Mouse (Mus musculus): ENCODE data around the gene Cxcl3. TPM values are rescaled to one million over a fixed set of nuclear protein-coding genes. Genes with fewer than 3 reads are reported as not detected.
"Not testable (repeated sequence)": the region's sequence is repeated elsewhere in the genome, so short reads cannot be mapped to it uniquely, and the experiment has no call there.

Gene Cxcl3
- polyA plus RNA-seq, 1 experiment from 2014 or later = not detected

GRCm38 (mm10) chr5:90771369-90771768 lies 14.5 kb upstream of the Cxcl3 start:
- no peak for DNase-seq (ENCODE audit: low spot score)
- H3K4me1 ChIP-seq = no peaks in the 10 kb centered on the region
- no peak overlapping the region for H3K4me3 ChIP-seq
- 78% methylated on average over 3 of the region's 3 CpGs for whole genome bisulfite sequencing
- H3K27ac ChIP-seq (replicated peaks) = no peak overlapping the region
- H3K9me3 ChIP-seq (replicated peaks) = no peaks in the 10 kb centered on the region
- no peaks in the 10 kb centered on the region for H3K36me3 ChIP-seq
- H3K27me3 ChIP-seq (ENCODE audit: low read depth, poor library complexity, severe bottlenecking) = no peaks in the 10 kb centered on the region

- DNase-seq (ENCODE audit: low spot score) = no peak
- WGBS = 88% methylated on average over 16 of the region's 16 CpGs
- Histone ChIP-seq H3K27ac (replicated peaks) (no peak within 1 kb of the TSS), H3K9me3 (replicated peaks) (no peaks in the 10 kb centered on the region), H3K27me3 (ENCODE audit: low read depth, poor library complexity, severe bottlenecking) (no peaks in the 10 kb centered on the region), H3K4me3 (no peak within 1 kb of the TSS), H3K36me3 (no peaks in the 10 kb centered on the region), H3K4me1 (no peaks in the 10 kb centered on the region)
Observed at GRCm38 (mm10) chr5:90771880-90772653, 13.8 kb upstream of the Cxcl3 start, which contains the start of gene Pf4. Gene Pf4 (plus strand): TSS chr5:90772435.

- Histone ChIP-seq H3K4me3 (no peak overlapping the region), H3K9me3 (replicated peaks) (no peaks in the 10 kb centered on the region), H3K27ac (replicated peaks) (no peak overlapping the region), H3K27me3 (ENCODE audit: low read depth, poor library complexity, severe bottlenecking) (no peaks in the 10 kb centered on the region), H3K36me3 (no peaks in the 10 kb centered on the region), H3K4me1 (no peaks in the 10 kb centered on the region)
- WGBS = 91% methylated on average over 5 of the region's 5 CpGs
- DNase-seq (ENCODE audit: low spot score) = no peak
Observed at GRCm38 (mm10) chr5:90775562-90775961, 10.3 kb upstream of the Cxcl3 start.

- H3K4me3 ChIP-seq = no peak overlapping the region
- no peak overlapping the region for H3K27ac ChIP-seq (replicated peaks)
- DNase-seq (ENCODE audit: low spot score) = no peak
- no peaks in the 10 kb centered on the region for H3K36me3 ChIP-seq
- 86% methylated on average over 10 of the region's 10 CpGs for WGBS
- no peaks in the 10 kb centered on the region for H3K9me3 ChIP-seq (replicated peaks)
- no peaks in the 10 kb centered on the region for H3K4me1 ChIP-seq
- H3K27me3 ChIP-seq (ENCODE audit: low read depth, poor library complexity, severe bottlenecking) = no peaks in the 10 kb centered on the region
Observed at GRCm38 (mm10) chr5:90777621-90778020, 8.3 kb upstream of the Cxcl3 start.

GRCm38 (mm10) chr5:90778856-90779255 lies 7.0 kb upstream of the Cxcl3 start:
- Histone ChIP-seq H3K36me3 (no peaks in the 10 kb centered on the region), H3K4me1 (no peaks in the 10 kb centered on the region), H3K27me3 (ENCODE audit: low read depth, poor library complexity, severe bottlenecking) (no peaks in the 10 kb centered on the region), H3K27ac (replicated peaks) (no peak overlapping the region), H3K9me3 (replicated peaks) (no peaks in the 10 kb centered on the region), H3K4me3 (no peak overlapping the region)
- WGBS = 87% methylated on average over 6 of the region's 6 CpGs
- no peak for DNase-seq (ENCODE audit: low spot score)

- no peak for DNase-seq (ENCODE audit: low spot score)
- H3K4me3 ChIP-seq = no peak overlapping the region
- H3K4me1 ChIP-seq = peaks cover 9% of the 10 kb centered on the region
- H3K27ac ChIP-seq (replicated peaks) = no peak overlapping the region
- H3K27me3 ChIP-seq (ENCODE audit: low read depth, poor library complexity, severe bottlenecking) = peaks cover 7% of the 10 kb centered on the region
- no peaks in the 10 kb centered on the region for H3K36me3 ChIP-seq
- 94% methylated on average over 3 of the region's 3 CpGs for WGBS
- H3K9me3 ChIP-seq (replicated peaks) = no peaks in the 10 kb centered on the region
Observed at GRCm38 (mm10) chr5:90783697-90784096, 2.2 kb upstream of the Cxcl3 start.

- H3K9me3 ChIP-seq (replicated peaks) = no peaks in the 10 kb centered on the region
- no peak for DNase-seq (ENCODE audit: low spot score)
- no peak overlapping the region for H3K27ac ChIP-seq (replicated peaks)
- H3K4me1 ChIP-seq = peaks cover 9% of the 10 kb centered on the region
- H3K4me3 ChIP-seq = no peak overlapping the region
- no peaks in the 10 kb centered on the region for H3K36me3 ChIP-seq
- H3K27me3 ChIP-seq (ENCODE audit: low read depth, poor library complexity, severe bottlenecking) = peaks cover 12% of the 10 kb centered on the region
- WGBS = 72% methylated on average over 4 of the region's 4 CpGs
Observed at GRCm38 (mm10) chr5:90788114-90788513, 2.2 kb downstream of the Cxcl3 start.

GRCm38 (mm10) chr5:90789306-90790073 lies 3.6 kb downstream of the Cxcl3 start:
- no peak for DNase-seq (ENCODE audit: low spot score)
- Histone ChIP-seq H3K9me3 (replicated peaks) (no peaks in the 10 kb centered on the region), H3K27me3 (ENCODE audit: low read depth, poor library complexity, severe bottlenecking) (peaks cover 12% of the 10 kb centered on the region), H3K36me3 (no peaks in the 10 kb centered on the region), H3K4me1 (peaks cover 9% of the 10 kb centered on the region), H3K4me3 (no peak overlapping the region), H3K27ac (replicated peaks) (no peak overlapping the region)
- WGBS = 89% methylated on average over 11 of the region's 11 CpGs

GRCm38 (mm10) chr5:90790074-90790502 lies 4.2 kb downstream of the Cxcl3 start:
- DNase-seq (ENCODE audit: low spot score) = no peak
- H3K36me3 ChIP-seq = no peaks in the 10 kb centered on the region
- no peak overlapping the region for H3K27ac ChIP-seq (replicated peaks)
- 90% methylated on average over 8 of the region's 8 CpGs for WGBS
- H3K9me3 ChIP-seq (replicated peaks) = no peaks in the 10 kb centered on the region
- H3K4me1 ChIP-seq = peaks cover 9% of the 10 kb centered on the region
- H3K27me3 ChIP-seq (ENCODE audit: low read depth, poor library complexity, severe bottlenecking) = peaks cover 12% of the 10 kb centered on the region
- H3K4me3 ChIP-seq = no peak overlapping the region

- 73% methylated on average over 5 of the region's 5 CpGs for WGBS
Observed at GRCm38 (mm10) chr5:90794195-90794625, 8.3 kb downstream of the Cxcl3 start, which contains the start of gene Cxcl15. Gene Cxcl15 (plus strand): TSS chr5:90794534.

GRCm38 (mm10) chr5:90795392-90795791 lies 9.5 kb downstream of the Cxcl3 start:
- WGBS = 81% methylated on average over 2 of the region's 2 CpGs
- DNase-seq (ENCODE audit: low spot score); H3K4me3 ChIP-seq; H3K27me3 ChIP-seq (ENCODE audit: low read depth, poor library complexity, severe bottlenecking); H3K4me1 ChIP-seq; H3K36me3 ChIP-seq; H3K27ac ChIP-seq (replicated peaks); H3K9me3 ChIP-seq (replicated peaks): not testable (repeated sequence)

More at GRCm38 (mm10) chr5:90794195-90794625, 8.3 kb downstream of the Cxcl3 start, which contains the start of gene Cxcl15:
- H3K4me3 ChIP-seq = no peak within 1 kb of the TSS
- H3K27ac ChIP-seq (replicated peaks) = no peak within 1 kb of the TSS
- peaks cover 6% of the 10 kb centered on the region; the same call in 1 of the 2 replicates for H3K27me3 ChIP-seq (ENCODE audit: low read depth, poor library complexity, severe bottlenecking)
- no peaks in the 10 kb centered on the region for H3K9me3 ChIP-seq (replicated peaks)
- H3K4me1 ChIP-seq = no peaks in the 10 kb centered on the region
- no peak for DNase-seq (ENCODE audit: low spot score)
- no peaks in the 10 kb centered on the region for H3K36me3 ChIP-seq

- Histone ChIP-seq H3K4me3 (no peak overlapping the region), H3K27ac (replicated peaks) (no peak overlapping the region), H3K9me3 (replicated peaks) (no peaks in the 10 kb centered on the region), H3K4me1 (no peaks in the 10 kb centered on the region), H3K27me3 (ENCODE audit: low read depth, poor library complexity, severe bottlenecking) (no peaks in the 10 kb centered on the region), H3K36me3 (no peaks in the 10 kb centered on the region)
- no peak for DNase-seq (ENCODE audit: low spot score)
Observed at GRCm38 (mm10) chr5:90804574-90804973, 18.7 kb downstream of the Cxcl3 start.

- Histone ChIP-seq H3K4me3 (no peak overlapping the region), H3K9me3 (replicated peaks) (no peaks in the 10 kb centered on the region), H3K27me3 (ENCODE audit: low read depth, poor library complexity, severe bottlenecking) (no peaks in the 10 kb centered on the region), H3K27ac (replicated peaks) (no peak overlapping the region), H3K36me3 (no peaks in the 10 kb centered on the region), H3K4me1 (no peaks in the 10 kb centered on the region)
- no peak for DNase-seq (ENCODE audit: low spot score)
Observed at GRCm38 (mm10) chr5:90806050-90806449, 20.1 kb downstream of the Cxcl3 start.
